Mouse (Mus musculus): ENCODE results near the gene Gabrg3. TPM values are rescaled to one million over a fixed set of nuclear protein-coding genes. Genes with fewer than 3 reads are reported as not detected.

The Gabrg3 gene
- polyA plus RNA-seq (2015; fragmentation: Nextera tagmentation; extraction: Ambion mirVana), result 0.87 and 1.2 TPM in 2 replicates

GRCm38 (mm10) chr7:57386517-57387340 is at the start of gene Gabrg3:
Gene Gabrg3, minus strand, starts transcription at chr7:57387188.
- 0 out of 2 replicates have a peak within 1 kb of the TSS, but pooled peaks have one; percentile 23 for H3K9ac ChIP-seq (ENCODE audit: low read depth, low read length)
- peak within 1 kb of the TSS; percentile 82 for H3K4me2 ChIP-seq (replicated peaks; ENCODE audit: low read depth)
- no peak within 1 kb of the TSS for H3K27ac ChIP-seq (ENCODE audit: low read depth, low read length)
- WGBS, result under 1% methylated on average over 61 of the region's 71 CpGs
- H3K4me1 ChIP-seq (replicated peaks; ENCODE audit: control insufficient read depth, insufficient read depth, low read length), result no peaks in the 10 kb centered on the region
- peak; percentile 36; the same call in 1 of the 2 replicates for TF ChIP-seq CTCF (IDR thresholded peaks at IDR 0.05; ENCODE audit: low read depth)
- H3K4me3 ChIP-seq (ENCODE audit: low read depth, low read length), result peak within 1 kb of the TSS; percentile 46
- H3K36me3 ChIP-seq (ENCODE audit: control insufficient read depth, insufficient read depth), result no peaks in the 10 kb centered on the region
- no peak for ATAC-seq
- H3K9me3 ChIP-seq (ENCODE audit: control insufficient read depth), result no peaks in the 10 kb centered on the region
- peaks cover 17% of the 10 kb centered on the region; the same call in 1 of the 2 replicates for H3K27me3 ChIP-seq (replicated peaks; ENCODE audit: control insufficient read depth, insufficient read depth, low read length)

- Histone ChIP-seq H3K9me3 (ENCODE audit: control insufficient read depth) (no peaks in the 10 kb centered on the region), H3K4me3 (ENCODE audit: low read depth, low read length) (no peak overlapping the region), H3K36me3 (ENCODE audit: control insufficient read depth, insufficient read depth) (no peaks in the 10 kb centered on the region), H3K27me3 (replicated peaks; ENCODE audit: control insufficient read depth, insufficient read depth, low read length) (no peaks in the 10 kb centered on the region), H3K4me1 (replicated peaks; ENCODE audit: control insufficient read depth, insufficient read depth, low read length) (no peaks in the 10 kb centered on the region), H3K4me2 (replicated peaks; ENCODE audit: low read depth) (no peak overlapping the region), H3K27ac (ENCODE audit: low read depth, low read length) (no peak overlapping the region), H3K9ac (ENCODE audit: low read depth, low read length) (no peak overlapping the region)
- no peak for ATAC-seq
- 91% methylated on average over 1 of the region's 1 CpGs for WGBS
- TF ChIP-seq CTCF (IDR thresholded peaks at IDR 0.05; ENCODE audit: low read depth), result no peak
Measured at GRCm38 (mm10) chr7:57422675-57423074, 35.7 kb upstream of the Gabrg3 start.

GRCm38 (mm10) chr7:57421044-57421443 is 34.1 kb upstream of the Gabrg3 start:
- Histone ChIP-seq H3K4me2 (replicated peaks; ENCODE audit: low read depth) (no peak overlapping the region), H3K4me3 (ENCODE audit: low read depth, low read length) (no peak overlapping the region), H3K36me3 (ENCODE audit: control insufficient read depth, insufficient read depth) (no peaks in the 10 kb centered on the region), H3K27ac (ENCODE audit: low read depth, low read length) (no peak overlapping the region), H3K9ac (ENCODE audit: low read depth, low read length) (no peak overlapping the region), H3K27me3 (replicated peaks; ENCODE audit: control insufficient read depth, insufficient read depth, low read length) (no peaks in the 10 kb centered on the region), H3K4me1 (replicated peaks; ENCODE audit: control insufficient read depth, insufficient read depth, low read length) (no peaks in the 10 kb centered on the region), H3K9me3 (ENCODE audit: control insufficient read depth) (no peaks in the 10 kb centered on the region)
- TF ChIP-seq CTCF (IDR thresholded peaks at IDR 0.05; ENCODE audit: low read depth), result no peak
- WGBS, result 57% methylated on average over 1 of the region's 1 CpGs
- ATAC-seq, result peak; percentile 45; the same call in 1 of the 2 replicates

- 80% methylated on average over 2 of the region's 2 CpGs for WGBS
- no peak for ATAC-seq
- Histone ChIP-seq H3K9me3 (ENCODE audit: control insufficient read depth) (no peaks in the 10 kb centered on the region), H3K4me3 (ENCODE audit: low read depth, low read length) (no peak within 1 kb of the TSS), H3K9ac (ENCODE audit: low read depth, low read length) (no peak within 1 kb of the TSS), H3K36me3 (ENCODE audit: control insufficient read depth, insufficient read depth) (no peaks in the 10 kb centered on the region), H3K27ac (ENCODE audit: low read depth, low read length) (no peak within 1 kb of the TSS), H3K27me3 (replicated peaks; ENCODE audit: control insufficient read depth, insufficient read depth, low read length) (no peaks in the 10 kb centered on the region), H3K4me1 (replicated peaks; ENCODE audit: control insufficient read depth, insufficient read depth, low read length) (no peaks in the 10 kb centered on the region), H3K4me2 (replicated peaks; ENCODE audit: low read depth) (no peak within 1 kb of the TSS)
- no peak for TF ChIP-seq CTCF (IDR thresholded peaks at IDR 0.05; ENCODE audit: low read depth)
Measured at GRCm38 (mm10) chr7:57419392-57419791, 32.4 kb upstream of the Gabrg3 start, which contains the start of gene Gabrb3. Gene Gabrb3, plus strand, starts transcription at chr7:57419692.

- Histone ChIP-seq H3K9me3 (ENCODE audit: control insufficient read depth) (no peaks in the 10 kb centered on the region), H3K9ac (ENCODE audit: low read depth, low read length) (no peak overlapping the region), H3K27ac (ENCODE audit: low read depth, low read length) (no peak overlapping the region), H3K4me3 (ENCODE audit: low read depth, low read length) (no peak overlapping the region), H3K4me2 (replicated peaks; ENCODE audit: low read depth) (no peak overlapping the region), H3K4me1 (replicated peaks; ENCODE audit: control insufficient read depth, insufficient read depth, low read length) (no peaks in the 10 kb centered on the region), H3K36me3 (ENCODE audit: control insufficient read depth, insufficient read depth) (no peaks in the 10 kb centered on the region), H3K27me3 (replicated peaks; ENCODE audit: control insufficient read depth, insufficient read depth, low read length) (no peaks in the 10 kb centered on the region)
- no peak for ATAC-seq
- WGBS, result 24% methylated on average over 1 of the region's 1 CpGs
- TF ChIP-seq CTCF (IDR thresholded peaks at IDR 0.05; ENCODE audit: low read depth), result no peak
Measured at GRCm38 (mm10) chr7:57412896-57413295, 25.9 kb upstream of the Gabrg3 start.

GRCm38 (mm10) chr7:57411163-57411562 is 24.2 kb upstream of the Gabrg3 start:
- no peaks in the 10 kb centered on the region for H3K36me3 ChIP-seq (ENCODE audit: control insufficient read depth, insufficient read depth)
- TF ChIP-seq CTCF (IDR thresholded peaks at IDR 0.05; ENCODE audit: low read depth), result no peak
- WGBS, result 88% methylated on average over 4 of the region's 4 CpGs
- no peak for ATAC-seq
- H3K27me3 ChIP-seq (replicated peaks; ENCODE audit: control insufficient read depth, insufficient read depth, low read length), result no peaks in the 10 kb centered on the region
- H3K9ac ChIP-seq (ENCODE audit: low read depth, low read length), result no peak overlapping the region
- no peak overlapping the region for H3K4me3 ChIP-seq (ENCODE audit: low read depth, low read length)
- H3K27ac ChIP-seq (ENCODE audit: low read depth, low read length), result no peak overlapping the region
- H3K9me3 ChIP-seq (ENCODE audit: control insufficient read depth), result no peaks in the 10 kb centered on the region
- no peaks in the 10 kb centered on the region for H3K4me1 ChIP-seq (replicated peaks; ENCODE audit: control insufficient read depth, insufficient read depth, low read length)
- H3K4me2 ChIP-seq (replicated peaks; ENCODE audit: low read depth), result no peak overlapping the region

Data from intestine, postnatal 0 days (tissue).